Mouse (Mus musculus) bone marrow, adult 2 months (tissue): ENCODE data around the gene Mtfr1l.

Experiments
- CTCF ChIP-seq: fragments of 200-500 bp; IDR thresholded peaks from 2 replicates; pipeline ENCODE4 v1.5.1; 2011; ENCODE audit warnings: low read length, control low read depth; ENCODE audit not compliant: control insufficient read depth, insufficient read depth
- POLR2A ChIP-seq: fragments of 200-500 bp; IDR thresholded peaks from 2 replicates; pipeline ENCODE4 v1.6.1; 2011; ENCODE audit warnings: low read depth, mild to moderate bottlenecking, control low read depth, low read length, borderline replicate concordance; ENCODE audit not compliant: control insufficient read depth

- TF ChIP-seq CTCF (no peak), POLR2A (no peak)
These were observed 34.6 kb upstream of the Mtfr1l start for GRCm38 (mm10) chr4:134569831-134570230.
